Mouse (Mus musculus) CD4-positive helper T cell, adult 2 months (primary cell): ENCODE measurements around the gene Hoxb3.
A peak's percentile ranks its signal among the peaks of the same experiment; 100 is the strongest.

Source experiments
- DNase-seq: peaks from one replicate; pipeline ENCODE4 v3.0.0-alpha.2; 2012; ENCODE audit warnings: low read depth, missing footprints, low spot score

Hoxb3 gene

DNA sequence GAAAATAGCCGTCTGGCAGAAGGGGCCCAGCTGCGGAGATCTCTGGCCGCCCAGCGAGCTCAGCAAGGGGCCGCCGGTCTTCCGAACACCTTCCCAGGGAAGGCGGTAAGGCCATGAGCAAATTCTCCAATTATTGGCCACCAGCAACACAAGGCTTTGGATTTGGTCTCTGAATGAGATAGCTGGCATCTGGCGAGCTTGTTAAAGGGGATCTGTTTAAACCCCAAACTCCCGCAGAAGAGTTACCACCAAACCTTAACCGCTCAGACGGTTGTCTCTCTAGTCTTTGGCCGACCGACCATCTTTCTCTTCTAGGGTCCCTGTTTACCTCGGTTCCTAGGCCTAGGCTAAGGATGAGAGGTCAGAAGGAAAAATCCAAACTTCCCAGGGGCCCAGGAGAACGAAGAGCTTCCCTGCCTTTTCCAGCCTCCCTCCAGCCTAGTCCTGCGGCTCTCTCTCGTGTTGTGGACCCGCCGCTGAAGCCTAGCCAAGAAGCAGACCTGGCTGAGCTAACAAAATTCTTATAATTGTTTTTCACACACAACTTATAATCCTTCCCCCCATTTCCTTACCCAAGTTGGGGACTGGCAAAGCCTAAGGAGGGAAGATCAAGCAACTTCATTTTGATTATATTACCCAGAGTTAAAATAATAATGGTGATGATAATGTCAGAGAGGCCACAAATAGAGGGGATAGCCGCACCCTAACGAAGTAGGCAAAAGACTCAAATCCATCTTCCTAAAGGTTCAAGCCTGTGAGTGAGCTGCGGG is 20.6 kb upstream of the Hoxb3 start:
- no peak for DNase-seq

- peak; percentile 74 for DNase-seq
These were observed 19.7 kb upstream of the Hoxb3 start, which contains the start of gene Hoxb5 for GRCm38 (mm10) chr11:96303151-96304099. Gene Hoxb5 (plus strand): TSS chr11:96303336.

DNA sequence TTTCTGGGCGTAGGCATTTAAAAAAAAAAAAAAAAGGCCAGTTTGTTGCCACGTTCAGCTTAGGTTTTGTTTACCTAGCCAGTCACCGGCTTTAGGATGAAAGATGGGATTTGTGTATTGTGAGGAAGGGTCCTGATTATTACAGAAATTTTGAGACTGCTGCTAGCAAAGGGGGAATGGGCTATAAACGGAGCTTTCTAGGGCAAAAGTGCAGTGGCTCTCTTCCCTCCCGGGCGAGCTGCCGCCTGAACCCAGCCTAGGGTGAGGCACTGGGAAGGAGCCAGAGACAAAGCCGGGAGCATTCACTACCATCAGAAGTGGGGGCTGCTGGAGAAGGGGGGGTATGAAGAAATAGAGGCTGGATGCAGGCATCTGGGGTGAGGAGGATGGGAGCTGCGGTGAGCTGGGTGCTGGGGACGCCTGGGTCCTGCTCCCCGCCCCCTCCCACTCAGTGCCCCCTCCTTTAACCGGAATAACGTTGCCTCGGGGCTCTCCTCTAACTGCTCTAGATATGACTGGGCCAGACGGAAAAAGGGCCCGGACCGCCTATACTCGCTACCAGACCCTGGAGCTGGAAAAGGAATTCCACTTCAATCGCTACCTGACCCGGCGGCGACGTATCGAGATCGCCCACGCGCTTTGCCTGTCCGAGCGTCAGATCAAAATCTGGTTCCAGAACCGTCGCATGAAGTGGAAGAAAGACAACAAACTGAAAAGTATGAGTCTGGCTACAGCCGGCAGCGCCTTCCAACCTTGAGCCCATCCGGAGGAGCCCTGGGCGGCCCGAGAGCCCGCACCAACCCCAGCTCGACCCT is 18.5 kb upstream of the Hoxb3 start:
- no peak for DNase-seq

- no peak for DNase-seq
These were observed 17.5 kb upstream of the Hoxb3 start for GRCm38 (mm10) chr11:96305505-96306182.

DNA sequence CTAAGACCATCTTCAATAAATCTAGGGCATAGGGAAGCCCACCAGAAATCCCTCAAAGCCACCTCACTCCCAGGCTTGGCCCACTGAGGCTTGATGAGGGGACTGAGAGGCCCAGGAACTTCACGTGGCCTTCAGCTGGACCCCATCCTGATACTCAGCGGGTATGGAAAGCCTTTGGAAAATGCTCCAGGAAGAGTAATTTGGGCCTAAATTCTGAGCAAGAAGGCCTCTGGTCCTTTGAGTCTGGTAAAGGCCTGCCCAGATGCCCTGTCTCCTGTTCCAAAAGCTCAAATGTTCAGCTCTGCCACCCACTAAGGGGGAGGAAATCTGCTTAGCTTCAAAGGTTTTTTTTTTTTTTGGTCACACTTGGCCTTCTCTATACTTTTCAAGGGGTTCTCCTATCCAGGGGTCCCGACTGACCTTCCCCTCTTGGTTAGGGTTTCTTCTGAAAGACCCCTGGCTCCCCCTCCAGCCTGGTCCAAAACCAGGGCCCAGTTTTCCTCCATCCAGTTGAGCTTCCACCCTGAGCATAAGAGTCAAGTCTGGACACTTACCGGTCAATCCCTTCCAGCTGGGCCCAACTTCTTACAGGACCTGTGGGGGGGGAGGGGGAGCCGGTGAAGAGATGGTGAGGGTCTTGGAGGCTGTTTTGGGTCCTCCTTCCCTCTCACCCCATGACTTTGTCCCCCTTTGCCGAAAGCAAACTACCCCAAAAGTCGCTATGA is 16.8 kb upstream of the Hoxb3 start:
- DNase-seq, result no peak

DNA sequence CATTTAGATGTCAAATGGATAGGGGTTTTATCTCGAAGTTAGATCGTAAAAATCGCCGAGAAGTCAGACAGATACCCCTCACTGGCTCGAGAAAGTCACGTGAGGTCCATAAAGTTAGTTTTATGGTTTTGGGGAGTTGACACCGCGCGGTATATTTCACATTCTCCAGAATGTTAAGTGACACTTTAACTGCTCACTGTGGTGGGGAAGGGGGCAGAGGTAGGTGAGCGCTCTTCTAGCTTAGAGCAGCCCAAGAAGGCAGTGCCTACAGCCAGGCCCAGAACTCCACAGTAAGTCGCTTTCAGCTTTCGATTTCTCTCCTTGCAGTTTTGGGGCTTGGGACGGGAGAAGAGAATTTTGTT is 16.2 kb upstream of the Hoxb3 start:
- no peak for DNase-seq

GRCm38 (mm10) chr11:96308763-96309162 is 14.4 kb upstream of the Hoxb3 start:
- no peak for DNase-seq

DNA sequence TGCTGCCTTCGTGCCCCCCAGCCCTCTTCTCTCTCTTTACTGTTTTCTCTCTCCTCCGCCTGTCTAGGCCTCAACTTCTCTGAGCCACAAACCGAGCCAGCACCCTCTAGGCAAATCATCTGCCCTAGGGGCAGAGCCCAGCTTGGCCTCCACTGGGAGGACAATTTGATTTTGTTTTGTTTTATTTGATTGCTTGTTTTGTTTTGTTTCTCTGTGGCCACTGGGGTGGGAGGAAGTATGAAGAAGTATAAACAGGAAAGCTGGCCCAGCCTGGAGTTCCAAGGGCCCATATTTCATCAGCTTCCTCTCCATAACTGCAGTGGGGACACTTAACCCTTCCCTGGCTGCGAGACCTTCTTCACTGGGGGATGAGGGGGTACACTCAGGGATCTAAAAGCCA is 13.8 kb upstream of the Hoxb3 start:
- no peak for DNase-seq

DNA sequence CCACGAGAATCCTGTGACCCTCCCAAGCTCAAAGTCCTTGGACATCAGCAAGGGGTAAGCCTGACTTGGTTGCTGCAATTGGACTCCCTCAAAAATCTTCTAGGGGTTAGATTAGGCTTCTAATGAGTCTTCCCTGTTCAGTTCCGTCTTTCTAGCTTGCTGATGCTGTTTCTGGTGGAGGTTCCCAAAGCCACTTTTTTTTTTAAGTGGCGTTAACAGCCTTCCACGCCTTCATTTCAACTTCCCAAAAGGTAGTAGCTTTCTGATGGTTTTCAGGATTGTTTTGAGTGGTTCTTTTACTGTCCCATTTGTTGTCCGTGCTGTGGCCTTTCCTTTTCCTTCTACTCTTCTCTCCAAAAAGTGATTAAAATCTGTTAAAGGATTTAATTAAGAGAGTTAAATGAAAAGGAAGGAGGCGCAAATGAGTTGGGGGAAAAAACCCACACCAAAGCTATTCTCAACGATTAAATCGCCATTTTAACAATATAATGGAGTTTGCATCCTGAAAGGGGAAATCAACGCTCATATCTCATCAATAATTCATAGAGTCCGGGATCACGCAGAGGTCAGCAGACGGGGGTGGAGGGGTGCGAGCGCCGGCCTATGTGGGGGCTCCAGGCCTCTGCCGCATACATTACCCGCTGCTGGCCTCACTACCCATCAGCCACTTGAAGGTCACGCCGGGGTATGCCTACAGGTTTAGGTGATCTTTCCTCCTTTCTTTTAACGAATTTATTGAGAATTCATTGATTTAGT is 12.8 kb upstream of the Hoxb3 start:
- DNase-seq, result no peak

DNA sequence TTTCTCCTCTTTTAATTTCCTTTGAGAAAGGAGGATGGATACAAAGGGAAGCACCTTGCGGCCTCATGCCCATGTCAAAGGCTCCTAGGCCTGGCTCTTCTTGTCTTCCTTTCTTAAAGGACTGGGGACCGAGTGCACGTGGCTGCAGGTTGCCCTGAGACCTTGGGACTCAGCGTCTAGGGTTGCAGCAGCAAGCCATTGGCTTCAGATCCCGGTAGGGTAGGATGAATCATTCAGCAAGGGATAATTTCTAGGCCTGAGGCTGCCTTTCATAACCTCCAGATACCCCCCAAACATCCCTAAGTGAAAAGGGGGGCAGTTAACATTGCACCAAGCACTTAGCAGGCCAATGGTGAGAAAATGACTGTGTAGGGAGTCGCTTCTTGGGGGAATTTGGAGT is 12.0 kb upstream of the Hoxb3 start:
- no peak for DNase-seq

GRCm38 (mm10) chr11:96311520-96312417 is 11.4 kb upstream of the Hoxb3 start:
- peak; percentile 72 for DNase-seq

DNA sequence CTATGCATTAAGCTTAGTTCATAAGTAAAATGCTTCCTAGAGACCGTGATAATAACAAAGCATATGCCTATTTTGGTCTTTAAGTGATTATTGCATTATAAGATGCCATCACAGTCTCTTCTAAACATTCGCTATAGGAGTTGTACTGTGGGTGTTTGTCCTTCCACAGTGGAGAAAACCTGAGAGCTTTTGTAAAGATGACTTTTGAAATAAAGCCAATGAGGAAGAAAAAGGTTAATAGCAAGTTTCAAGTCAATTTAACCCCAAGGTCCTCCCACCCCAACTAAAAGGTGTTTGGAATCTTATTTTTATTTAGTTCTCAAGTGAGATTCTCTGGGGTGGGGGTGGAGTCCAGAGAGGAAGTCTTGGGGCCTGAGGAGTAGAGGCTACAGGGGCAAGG is 10.0 kb upstream of the Hoxb3 start:
- DNase-seq, result no peak

- DNase-seq, result no peak
These were observed 9.2 kb upstream of the Hoxb3 start for GRCm38 (mm10) chr11:96313806-96314428.

DNA sequence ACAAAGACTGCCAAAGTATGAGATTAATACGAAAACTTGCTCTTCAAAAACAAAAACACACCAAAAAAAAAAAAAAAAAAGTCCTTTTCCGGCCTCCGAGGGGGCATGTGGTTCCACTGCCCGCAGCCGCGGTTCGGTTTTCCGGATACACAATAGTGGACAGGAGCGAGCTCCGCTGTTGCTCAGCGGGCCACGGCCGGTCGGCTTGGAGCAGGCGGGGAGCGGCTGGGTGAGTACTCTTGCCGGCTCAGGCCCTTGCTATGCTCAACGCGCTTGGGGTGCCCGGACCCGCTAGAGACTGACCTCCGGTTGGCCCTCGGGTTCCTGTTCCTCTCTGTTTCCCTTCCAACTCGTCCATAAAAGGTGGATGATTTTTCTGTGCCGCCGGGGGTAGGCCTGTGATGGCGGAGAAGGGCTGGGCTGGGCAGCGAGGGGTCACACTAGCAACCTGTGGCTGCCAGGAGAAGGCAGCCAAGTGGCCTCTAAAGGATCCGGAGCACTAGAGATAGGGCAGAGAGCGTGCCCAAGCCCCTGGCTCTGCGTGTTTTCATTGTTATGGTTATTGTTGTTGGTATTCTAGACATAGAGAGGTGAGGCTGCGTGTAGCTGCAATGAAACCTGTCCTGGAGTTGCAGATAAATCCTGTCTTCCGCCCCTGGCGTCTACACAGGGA is 8.3 kb upstream of the Hoxb3 start:
- no peak for DNase-seq

DNA sequence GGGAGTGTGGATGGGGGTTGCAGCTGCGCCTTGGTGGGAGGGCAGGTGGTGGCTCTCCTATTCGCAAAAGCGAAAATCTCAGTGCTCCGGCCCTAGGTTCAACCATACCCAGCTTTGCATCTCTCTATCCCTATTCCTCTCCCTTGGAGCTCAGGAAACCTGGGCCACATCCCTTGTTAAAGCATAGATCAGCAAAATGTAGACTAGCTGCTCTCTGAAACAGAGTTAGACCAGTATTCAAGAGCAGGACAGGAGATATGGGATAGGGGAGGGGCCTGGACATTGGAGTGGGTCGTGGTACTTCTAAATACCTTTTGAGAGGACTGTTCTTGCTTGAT is 7.8 kb upstream of the Hoxb3 start:
- no peak for DNase-seq

- DNase-seq, result no peak
These were observed 6.2 kb upstream of the Hoxb3 start for GRCm38 (mm10) chr11:96316696-96317607.
